Mouse (Mus musculus): Measurements from ENCODE around the gene Hsh2d.

DNA sequence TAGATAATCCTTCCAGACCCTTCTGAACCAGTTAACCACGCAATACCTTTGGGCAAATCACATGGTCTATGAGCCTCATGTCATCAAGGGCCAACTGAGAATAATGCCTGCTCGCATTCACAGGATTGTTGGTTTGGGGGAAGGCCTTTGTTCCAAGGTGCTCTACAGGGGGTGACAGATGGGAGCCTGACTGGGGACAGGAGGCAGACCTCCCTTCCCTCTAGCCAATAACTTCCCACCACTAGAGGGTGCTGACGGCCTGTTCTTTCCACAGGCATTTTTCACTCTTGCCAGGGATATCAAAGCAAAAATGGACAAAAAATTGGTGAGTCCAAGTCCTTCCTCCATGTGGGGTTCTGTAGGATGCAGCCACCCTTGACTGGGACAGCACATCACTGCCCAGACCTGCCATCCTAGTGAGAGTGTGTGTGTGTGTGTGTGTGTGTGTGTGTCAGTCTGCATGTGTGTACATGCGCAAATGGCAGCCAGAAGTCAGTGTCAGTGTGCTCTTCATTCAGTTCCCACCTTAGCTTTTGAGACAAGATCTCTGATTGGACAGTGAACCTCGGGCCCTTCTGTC lies 12.0 kb upstream of the Hsh2d start:
- TF ChIP-seq TAL1 (IDR thresholded peaks at IDR 0.05; ENCODE audit: low read length): no peak
- no peak for TF ChIP-seq GATA1 (IDR thresholded peaks at IDR 0.05; ENCODE audit: low read length)

Data from erythroblast, embryonic 14.5 days (primary cell).